Mouse (Mus musculus) induced T-regulatory cell, adult 2 months (primary cell): ENCODE measurements around the gene Bmp8b.
A peak's percentile ranks its signal among the peaks of the same experiment; 100 is the strongest.
"Not testable (repeated sequence)": the region's sequence is repeated elsewhere in the genome, so short reads cannot be mapped to it uniquely, and the experiment has no call there.

Experiments
- DNase-seq: peaks from one replicate; pipeline ENCODE4 v3.0.0-alpha.2; 2012; ENCODE audit warnings: low read depth

Gene Bmp8b

GRCm38 (mm10) chr4:123104651-123105450, at the start of gene Bmp8b:
TSS of gene Bmp8b (plus strand) at chr4:123105165.
- DNase-seq = no peak

- DNase-seq = no peak
Measured at GRCm38 (mm10) chr4:123056560-123057109, 48.3 kb upstream of the Bmp8b start.

- no peak for DNase-seq
Measured at GRCm38 (mm10) chr4:123057957-123058356, 47.0 kb upstream of the Bmp8b start.

GRCm38 (mm10) chr4:123061744-123062143, 43.2 kb upstream of the Bmp8b start:
- DNase-seq = no peak

DNA sequence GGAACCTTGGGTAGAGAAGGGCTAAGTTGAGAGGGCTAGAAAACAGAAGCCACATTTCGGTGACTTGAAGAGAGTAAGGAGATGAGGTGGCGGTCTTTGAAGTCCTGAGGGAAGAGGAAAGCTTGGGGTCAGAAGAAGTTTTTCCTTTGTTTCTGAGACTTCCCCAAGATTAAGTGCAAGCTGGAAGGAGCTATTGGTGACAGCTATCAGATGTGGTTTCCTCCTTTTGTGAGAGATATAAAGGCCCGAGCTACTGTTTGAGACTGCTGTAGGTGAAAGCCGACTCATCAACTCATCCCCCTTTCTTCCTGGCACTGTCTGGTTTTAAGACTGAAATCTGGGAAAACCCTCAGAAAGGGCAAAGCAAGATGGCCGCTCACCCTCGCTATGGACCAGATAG, 36.3 kb upstream of the Bmp8b start:
- DNase-seq = no peak

- peak; percentile 44 for DNase-seq
Measured at GRCm38 (mm10) chr4:123071266-123071966, 33.5 kb upstream of the Bmp8b start.

GRCm38 (mm10) chr4:123076928-123077327, 28.0 kb upstream of the Bmp8b start:
- no peak for DNase-seq

DNA sequence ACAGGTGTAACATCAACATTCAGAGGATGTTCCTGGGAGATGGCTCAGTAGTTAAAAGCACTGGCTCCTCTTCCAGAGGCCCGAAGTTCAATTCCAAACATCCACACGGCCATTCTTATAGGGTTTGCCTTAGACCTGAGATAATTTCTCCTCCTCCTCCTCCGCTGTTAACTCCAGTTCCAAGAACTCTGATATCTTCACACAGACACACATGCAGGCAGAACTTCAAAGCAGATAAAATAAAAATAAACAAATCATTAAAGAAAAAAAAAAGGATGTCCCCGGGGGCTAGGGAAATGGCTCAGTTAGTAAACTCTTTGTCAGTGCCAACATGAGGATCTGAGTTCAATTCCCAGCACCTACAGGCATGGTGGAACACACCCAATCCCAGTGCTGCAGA, 26.7 kb upstream of the Bmp8b start:
- DNase-seq = no peak

GRCm38 (mm10) chr4:123080791-123081190, 24.2 kb upstream of the Bmp8b start:
- no peak for DNase-seq

GRCm38 (mm10) chr4:123082283-123083163, 22.4 kb upstream of the Bmp8b start:
- peak; percentile 83 for DNase-seq

- peak; percentile 27 for DNase-seq
Measured at GRCm38 (mm10) chr4:123083323-123083902, 21.6 kb upstream of the Bmp8b start.

- peak; percentile 55 for DNase-seq
Measured at GRCm38 (mm10) chr4:123085290-123085689, 19.7 kb upstream of the Bmp8b start.

- DNase-seq = peak; percentile 35
Measured at GRCm38 (mm10) chr4:123086381-123086780, 18.6 kb upstream of the Bmp8b start.

- DNase-seq = no peak
Measured at GRCm38 (mm10) chr4:123092621-123093020, 12.3 kb upstream of the Bmp8b start.

- DNase-seq = no peak
Measured at GRCm38 (mm10) chr4:123093064-123093776, 11.7 kb upstream of the Bmp8b start.

- no peak for DNase-seq
Measured at GRCm38 (mm10) chr4:123093869-123094268, 11.1 kb upstream of the Bmp8b start.

DNA sequence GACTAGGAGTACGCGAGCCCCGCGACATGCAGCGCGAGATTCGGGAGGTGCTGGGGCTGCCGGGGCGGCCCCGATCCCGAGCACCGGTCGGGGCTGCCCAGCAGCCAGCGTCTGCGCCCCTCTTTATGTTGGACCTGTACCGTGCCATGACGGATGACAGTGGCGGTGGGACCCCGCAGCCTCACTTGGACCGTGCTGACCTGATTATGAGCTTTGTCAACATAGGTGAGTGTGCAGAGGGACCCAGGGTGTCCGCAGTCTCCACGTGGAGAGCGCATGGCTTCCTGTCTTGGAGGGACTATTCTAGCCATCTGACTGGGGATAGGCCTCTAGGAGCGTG, 456 bp downstream of the Bmp8b start:
- DNase-seq = no peak

DNA sequence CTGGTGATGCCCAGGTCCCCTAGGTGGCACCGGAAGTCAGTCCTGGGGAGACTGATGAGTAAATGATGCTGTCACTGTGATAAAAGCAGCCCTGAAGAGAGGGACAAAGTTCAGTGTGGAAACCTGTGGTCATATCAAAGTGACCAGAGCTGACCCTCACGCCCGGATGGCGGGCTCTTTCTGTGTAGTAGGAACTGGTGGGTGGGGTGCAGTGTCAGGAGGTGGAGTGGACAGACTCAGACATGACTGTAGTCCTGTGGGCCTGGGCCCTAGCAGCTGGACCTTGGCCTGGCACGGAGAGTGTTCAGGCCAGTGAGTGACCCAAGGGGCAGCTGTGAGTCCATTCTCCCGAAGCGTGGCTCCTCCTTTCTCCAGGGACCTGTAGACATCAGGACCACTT, 964 bp downstream of the Bmp8b start:
- not testable (repeated sequence) for DNase-seq

GRCm38 (mm10) chr4:123106864-123107263, 1.9 kb downstream of the Bmp8b start:
- no peak for DNase-seq

DNA sequence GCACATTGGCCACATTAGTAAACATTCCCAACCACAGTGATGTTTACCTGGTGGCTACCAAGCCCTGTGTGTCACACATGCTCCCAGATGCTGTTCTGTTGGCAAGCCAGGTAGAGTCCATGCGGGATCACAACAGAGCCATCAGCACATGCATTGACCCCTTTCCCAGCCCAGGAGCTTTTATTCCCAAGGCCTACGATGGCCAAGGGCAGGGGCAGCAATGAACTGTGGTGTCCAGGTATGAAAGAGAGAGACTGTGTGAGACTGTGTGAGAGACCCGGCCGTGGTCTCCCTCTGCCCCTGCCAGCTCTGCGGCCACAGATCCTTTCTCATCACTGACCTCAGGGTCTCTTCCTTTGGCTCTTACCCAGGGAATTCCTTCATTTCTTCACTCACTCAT, 3.1 kb downstream of the Bmp8b start:
- DNase-seq = no peak

- no peak for DNase-seq
Measured at GRCm38 (mm10) chr4:123110751-123111150, 5.8 kb downstream of the Bmp8b start.
